Mouse (Mus musculus) liver, adult 2 months (tissue): ENCODE data around the gene Alg5. TPM values are rescaled to one million over a fixed set of nuclear protein-coding genes. Genes with fewer than 3 reads are reported as not detected.

Experiments used
- DNase-seq: peaks from one replicate; pipeline ENCODE4 v3.0.0-alpha.2; 2011; ENCODE audit warnings: low read depth, low spot score; ENCODE audit errors: extremely low read depth
- H3K27ac ChIP-seq: fragments of 200-500 bp; replicated peaks from 2 replicates; pipeline ENCODE4 v1.5.1; 2012; ENCODE audit warnings: low read depth, mild to moderate bottlenecking, control low read depth, inconsistent platforms, low read length; ENCODE audit not compliant: insufficient read depth
- H3K27me3 ChIP-seq: fragments of 200-500 bp; 2 replicates; pipeline ENCODE4 v1.6.1; 2012; ENCODE audit warnings: mild to moderate bottlenecking, moderate library complexity, low read length, inconsistent platforms; ENCODE audit not compliant: control insufficient read depth, insufficient read depth
- H3K36me3 ChIP-seq: fragments of 200-500 bp; 2 replicates; pipeline ENCODE4 v1.6.1; 2012; ENCODE audit warnings: low read length, inconsistent platforms; ENCODE audit not compliant: control insufficient read depth, insufficient read depth
- H3K4me1 ChIP-seq: fragments of 200-500 bp; 2 replicates; pipeline ENCODE4 v1.6.1; 2011; ENCODE audit warnings: low read length; ENCODE audit not compliant: control insufficient read depth, insufficient read depth
- H3K4me3 ChIP-seq: fragments of 200-500 bp; 2 replicates; pipeline ENCODE4 v1.5.1; 2011; ENCODE audit warnings: low read depth, mild to moderate bottlenecking, control low read depth, low read length, moderate library complexity; ENCODE audit not compliant: insufficient read depth
- H3K79me2 ChIP-seq: fragments of 200-500 bp; 2 replicates; pipeline ENCODE4 v1.6.1; 2012; ENCODE audit warnings: inconsistent platforms, mild to moderate bottlenecking, low read length, moderate library complexity; ENCODE audit not compliant: control insufficient read depth, insufficient read depth
- H3K9ac ChIP-seq: fragments of 200-500 bp; 2 replicates; pipeline ENCODE4 v1.6.1; 2012; ENCODE audit warnings: low read depth, mild to moderate bottlenecking, control low read depth, inconsistent platforms, low read length
- CTCF ChIP-seq: fragments of 200-500 bp; IDR thresholded peaks from 2 replicates; pipeline ENCODE4 v1.5.1; 2011; ENCODE audit warnings: low read depth, low read length, control low read depth
- POLR2A ChIP-seq: fragments of 200-500 bp; IDR thresholded peaks from 2 replicates; pipeline ENCODE4 v1.6.1; 2011; ENCODE audit warnings: low read length, control low read depth; ENCODE audit not compliant: insufficient read depth; ENCODE audit errors: extremely low read depth
- WGBS: fragments of 180-500 bp; shearing (Covaris S2); methylation state at CpG from one replicate; pipeline ENCODE4 v1.1.7; 2018; 5-methylcytosine and 5-hydroxymethylcytosine counted together
- polyA plus RNA-seq: library from polyadenylated mRNA; depleted of rRNA; stranded (reverse); fragments of >200 nt; gene quantifications from 2 replicates; pipeline ENCODE4 v1.2.3, GENCODE M21; 2012
- total RNA-seq: library from RNA; depleted of rRNA; stranded (reverse); fragments of >200 nt; gene quantifications from 2 replicates; pipeline ENCODE4 v1.2.3, GENCODE M21; 2014

Alg5 gene
- total and polyA plus RNA-seq, 2 experiments = 14.8 to 33.4 TPM

DNA sequence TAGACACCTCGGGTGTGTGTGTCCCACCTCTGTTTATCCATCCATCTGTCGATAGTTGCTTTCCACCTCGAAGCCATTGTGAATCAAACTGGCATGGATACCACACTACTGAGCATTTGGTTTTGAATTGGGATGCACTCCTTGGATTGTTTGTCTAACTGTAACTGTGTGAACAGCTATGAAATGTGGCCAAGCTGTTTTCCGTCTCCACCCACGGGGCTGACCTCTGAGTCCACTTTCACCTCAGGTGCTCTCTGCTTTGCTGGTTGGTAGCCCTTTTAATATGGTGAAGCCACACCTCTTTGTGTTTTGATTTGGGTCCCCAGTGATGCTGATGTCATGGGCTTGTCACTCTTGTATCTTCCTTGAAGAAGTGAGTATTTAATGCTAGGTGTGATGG is 31.5 kb downstream of the Alg5 start:
- peaks cover 19% of the 10 kb centered on the region for H3K4me1 ChIP-seq
- no peak overlapping the region for H3K4me3 ChIP-seq
- 0 out of 2 replicates have a peak overlapping the region, but pooled peaks have one; percentile 20 for H3K9ac ChIP-seq
- no peaks in the 10 kb centered on the region for H3K27me3 ChIP-seq
- H3K36me3 ChIP-seq = no peaks in the 10 kb centered on the region
- 28% methylated on average over 5 of the region's 5 CpGs for WGBS
- H3K27ac ChIP-seq = peak overlapping the region; percentile 74
- peaks cover 24% of the 10 kb centered on the region; the same call in 1 of the 2 replicates for H3K79me2 ChIP-seq
- TF ChIP-seq CTCF (no peak), POLR2A (no peak)
- DNase-seq = peak; percentile 91

DNA sequence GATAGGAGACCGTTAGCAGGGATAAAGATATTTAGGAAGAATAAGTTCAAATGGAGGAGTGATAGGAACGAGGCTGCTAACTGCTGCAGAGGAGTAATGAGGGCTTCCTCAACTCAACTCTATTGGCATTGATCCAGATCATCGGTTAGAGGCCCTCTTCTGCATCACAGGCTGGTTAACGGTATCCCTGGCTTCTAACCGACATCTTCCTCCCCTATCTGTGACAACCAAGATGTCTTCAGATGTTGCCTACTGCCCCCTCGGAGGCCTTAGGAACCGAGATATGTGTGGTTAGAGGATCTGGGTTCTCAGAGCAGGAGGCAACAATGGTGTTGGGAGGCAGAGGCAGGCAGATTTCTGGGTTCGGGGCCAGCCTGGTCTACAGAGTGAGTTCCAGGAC is 33.3 kb downstream of the Alg5 start:
- 85% methylated on average over 8 of the region's 8 CpGs for WGBS
- no peaks in the 10 kb centered on the region for H3K36me3 ChIP-seq
- no peaks in the 10 kb centered on the region for H3K27me3 ChIP-seq
- H3K9ac ChIP-seq = no peak overlapping the region
- H3K79me2 ChIP-seq = peaks cover 24% of the 10 kb centered on the region; the same call in 1 of the 2 replicates
- no peak overlapping the region for H3K4me3 ChIP-seq
- peaks cover 17% of the 10 kb centered on the region for H3K4me1 ChIP-seq
- no peak overlapping the region for H3K27ac ChIP-seq
- no peak for DNase-seq
- TF ChIP-seq CTCF = no peak
- no peak for TF ChIP-seq POLR2A

DNA sequence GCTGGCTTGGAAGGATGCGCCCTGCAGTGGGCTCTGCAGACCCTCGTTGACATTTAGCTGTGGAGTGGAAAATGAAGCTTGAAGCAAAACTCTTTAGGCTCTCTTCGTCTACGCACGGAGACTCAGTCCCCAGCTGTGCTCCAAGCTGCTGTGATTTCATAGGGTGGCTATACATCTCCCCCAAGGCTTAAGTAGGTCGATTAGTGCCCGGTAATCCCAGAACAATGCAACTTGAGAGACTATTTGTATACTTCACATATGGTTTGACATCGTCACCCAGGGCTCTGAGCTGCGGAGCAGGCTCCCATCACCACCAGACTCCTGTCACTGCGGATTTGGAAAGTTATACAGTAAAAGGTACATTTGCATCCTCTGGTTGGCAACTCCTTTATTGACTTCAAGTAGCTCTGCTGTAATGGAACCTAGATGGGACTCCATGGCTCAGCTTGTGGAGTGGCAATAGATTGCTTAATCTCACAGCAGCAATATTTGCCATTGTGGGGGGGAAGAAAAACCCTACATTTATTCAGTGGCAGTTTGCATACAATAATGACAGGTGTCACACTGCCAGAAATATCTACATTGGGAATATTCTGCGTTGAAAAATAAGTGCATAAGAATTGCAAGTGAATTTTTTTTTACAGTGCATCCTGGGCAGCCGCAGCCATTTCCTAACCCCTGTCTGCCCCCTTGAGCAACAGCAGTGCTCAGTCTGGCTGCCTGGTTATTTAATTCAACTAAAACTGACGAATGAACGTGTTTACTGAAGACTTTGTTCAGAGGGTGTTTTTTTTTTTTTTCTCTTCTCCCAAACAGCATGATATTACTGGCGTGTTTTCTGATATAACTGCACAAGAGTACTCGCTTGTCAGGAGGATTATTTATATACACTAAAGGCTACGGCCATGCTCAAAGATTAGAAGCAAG is 34.3 kb downstream of the Alg5 start:
- H3K4me1 ChIP-seq = peaks cover 17% of the 10 kb centered on the region
- TF ChIP-seq CTCF = no peak
- no peak for TF ChIP-seq POLR2A
- H3K27me3 ChIP-seq = no peaks in the 10 kb centered on the region
- H3K9ac ChIP-seq = no peak overlapping the region
- H3K36me3 ChIP-seq = no peaks in the 10 kb centered on the region
- H3K4me3 ChIP-seq = no peak overlapping the region
- WGBS = 56% methylated on average over 17 of the region's 17 CpGs
- peaks cover 19% of the 10 kb centered on the region; the same call in 1 of the 2 replicates for H3K79me2 ChIP-seq
- DNase-seq = peak; percentile 72
- H3K27ac ChIP-seq = peak overlapping the region; percentile 80

DNA sequence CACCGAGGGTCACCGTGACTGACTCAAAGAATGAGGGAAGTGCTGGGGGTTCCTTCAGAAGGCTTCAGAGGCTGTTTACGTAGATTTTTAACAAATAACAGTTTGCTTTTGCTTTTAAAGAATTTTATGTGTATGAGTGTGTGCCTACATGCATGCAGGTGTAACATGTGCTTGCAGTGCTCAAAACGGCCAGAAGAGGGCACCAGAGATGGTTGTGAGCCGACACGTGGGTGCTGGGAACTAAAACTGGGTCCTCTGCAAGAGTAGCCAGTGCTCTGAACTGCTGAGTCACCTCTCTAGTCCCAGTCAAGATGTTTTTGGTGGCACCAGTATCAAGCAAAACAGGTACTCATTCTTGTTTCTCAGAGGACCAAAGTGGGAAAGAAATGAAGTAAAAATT is 38.3 kb downstream of the Alg5 start:
- Histone ChIP-seq H3K4me3 (no peak overlapping the region), H3K27me3 (no peaks in the 10 kb centered on the region), H3K79me2 (peaks cover 18% of the 10 kb centered on the region; the same call in 1 of the 2 replicates), H3K9ac (no peak overlapping the region), H3K4me1 (peaks cover 10% of the 10 kb centered on the region), H3K36me3 (no peaks in the 10 kb centered on the region), H3K27ac (no peak overlapping the region)
- 87% methylated on average over 6 of the region's 6 CpGs for WGBS
- peak; percentile 45 for TF ChIP-seq CTCF
- no peak for TF ChIP-seq POLR2A
- DNase-seq = no peak

DNA sequence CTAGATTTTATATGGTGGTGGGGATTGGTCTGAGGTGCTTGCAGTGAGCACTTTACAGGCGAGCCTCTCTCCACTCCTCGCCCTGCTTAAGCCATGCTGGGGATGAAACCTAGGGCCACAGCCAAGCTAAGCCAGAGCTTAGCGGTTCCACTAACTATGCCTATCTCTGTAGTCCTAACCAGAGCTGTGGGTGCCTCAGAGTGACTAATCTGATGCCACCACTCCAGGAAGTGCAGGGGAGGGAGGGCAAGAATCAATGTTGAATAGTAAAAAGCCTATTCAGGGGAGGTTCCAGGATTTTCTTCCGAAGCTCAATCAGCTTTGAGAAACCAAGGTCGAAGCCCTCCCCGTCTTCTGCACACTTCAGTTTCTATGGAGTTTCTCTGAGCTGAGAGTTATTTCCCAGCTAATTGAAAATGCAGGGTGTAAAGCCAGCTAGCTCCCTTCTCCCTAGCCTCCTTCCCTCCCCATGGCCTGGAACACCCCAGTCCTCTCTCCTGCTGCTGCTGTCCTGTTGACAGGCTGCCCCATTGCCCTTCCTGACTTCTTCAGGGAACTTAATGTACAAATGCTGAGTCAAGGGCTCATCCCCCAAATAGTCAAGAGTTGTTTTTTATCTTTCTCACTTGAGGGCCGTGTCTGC is 40.8 kb downstream of the Alg5 start:
- TF ChIP-seq CTCF = no peak
- no peak for TF ChIP-seq POLR2A
- WGBS = 79% methylated on average over 7 of the region's 7 CpGs
- H3K4me3 ChIP-seq = no peak overlapping the region
- no peaks in the 10 kb centered on the region for H3K27me3 ChIP-seq
- H3K27ac ChIP-seq = no peak overlapping the region
- H3K79me2 ChIP-seq = peaks cover 15% of the 10 kb centered on the region; the same call in 1 of the 2 replicates
- H3K4me1 ChIP-seq = no peaks in the 10 kb centered on the region
- no peak for DNase-seq
- H3K9ac ChIP-seq = no peak overlapping the region
- no peaks in the 10 kb centered on the region for H3K36me3 ChIP-seq
